In genomic region chr2:26963923-26964723, GRCm38 (mm10) we compare ENCODE assay signal across 8 mouse cellular contexts. TPM values are rescaled to one million over a fixed set of nuclear protein-coding genes. Genes with fewer than 3 reads are reported as not detected.
DNase-seq lines count a peak whose midpoint lies in the region; ATAC-seq and TF ChIP-seq lines count a peak whose summit lies in the region.

Rexo4 (minus strand) TSS chr2:26964386.

- H3K27ac ChIP-seq in bone marrow, adult 2 months (ENCODE audit: control insufficient read depth, insufficient read depth, low read depth, low read length, poor library complexity): peak within 1 kb of the TSS; percentile 92
- H3K27ac ChIP-seq in embryonic facial prominence, embryonic 15.5 days (replicated peaks): peak within 1 kb of the TSS; percentile 99
- H3K27ac ChIP-seq in kidney, embryonic 14.5 days (ENCODE audit: low read depth, low read length): peak within 1 kb of the TSS; percentile 98
- H3K27ac ChIP-seq in limb, embryonic 15.5 days: peak within 1 kb of the TSS; percentile 99

- under 1% methylated on average over 50 of the region's 50 CpGs for WGBS in bone marrow, adult 2 months
- WGBS in embryonic facial prominence, embryonic 15.5 days: under 1% methylated on average over 50 of the region's 50 CpGs
- under 1% methylated on average over 50 of the region's 50 CpGs for WGBS in kidney, embryonic 14.5 days
- WGBS in limb, embryonic 15.5 days: under 1% methylated on average over 50 of the region's 50 CpGs

- H3K4me3 ChIP-seq in bone marrow, adult 2 months (replicated peaks; ENCODE audit: control insufficient read depth, low read depth, low read length): peak within 1 kb of the TSS; percentile 73
- H3K4me3 ChIP-seq in embryonic facial prominence, embryonic 15.5 days (replicated peaks): peak within 1 kb of the TSS; percentile 83
- H3K4me3 ChIP-seq in kidney, embryonic 14.5 days (ENCODE audit: low read length): peak within 1 kb of the TSS; percentile 85
- H3K4me3 ChIP-seq in limb, embryonic 15.5 days: peak within 1 kb of the TSS; percentile 83

- peak; percentile 97 for DNase-seq in 416B (ENCODE audit: low read depth)
- DNase-seq in heart, adult 9 months (ENCODE audit: low spot score in 2 of 2): peak; percentile 91 to 93
- peak; percentile 80 to 90 for DNase-seq in monocyte, adult 2 months (ENCODE audit: low read depth in 1 of 2, low spot score in 2 of 2)
- DNase-seq in spleen, postnatal 36 days (ENCODE audit: low spot score in 2 of 2): peak; percentile 86 to 89

- no peaks in the 10 kb centered on the region; the same call in 1 of the 2 replicates for H3K4me1 ChIP-seq in bone marrow, adult 2 months (ENCODE audit: control insufficient read depth, insufficient read depth, low read length)
- H3K4me1 ChIP-seq in embryonic facial prominence, embryonic 15.5 days: peaks cover 27% of the 10 kb centered on the region
- peaks cover 10% of the 10 kb centered on the region for H3K4me1 ChIP-seq in kidney, embryonic 14.5 days (ENCODE audit: control insufficient read depth, insufficient read depth, low read length)
- peaks cover 20% of the 10 kb centered on the region for H3K4me1 ChIP-seq in limb, embryonic 15.5 days

- no peak for TF ChIP-seq CTCF in bone marrow, adult 2 months (IDR thresholded peaks at IDR 0.05; ENCODE audit: control insufficient read depth, insufficient read depth, low read length)

- TF ChIP-seq POLR2A in bone marrow, adult 2 months (IDR thresholded peaks at IDR 0.05; ENCODE audit: borderline replicate concordance, control insufficient read depth, low read depth, low read length): peak; percentile 58; the same call in 1 of the 2 replicates

- H3K9ac ChIP-seq in embryonic facial prominence, embryonic 15.5 days: peak within 1 kb of the TSS; percentile 82
- H3K9ac ChIP-seq in kidney, embryonic 14.5 days (ENCODE audit: low read depth, low read length): peak within 1 kb of the TSS; percentile 94
- peak within 1 kb of the TSS; percentile 92 for H3K9ac ChIP-seq in limb, embryonic 15.5 days

- no peaks in the 10 kb centered on the region for H3K9me3 ChIP-seq in embryonic facial prominence, embryonic 15.5 days (replicated peaks)
- H3K9me3 ChIP-seq in kidney, embryonic 14.5 days (ENCODE audit: control insufficient read depth, low read length): no peaks in the 10 kb centered on the region
- H3K9me3 ChIP-seq in limb, embryonic 15.5 days: no peaks in the 10 kb centered on the region

- H3K27me3 ChIP-seq in embryonic facial prominence, embryonic 15.5 days: no peaks in the 10 kb centered on the region
- no peaks in the 10 kb centered on the region for H3K27me3 ChIP-seq in kidney, embryonic 14.5 days (ENCODE audit: control insufficient read depth, insufficient read depth, low read length)
- H3K27me3 ChIP-seq in limb, embryonic 15.5 days: no peaks in the 10 kb centered on the region

- peaks cover 27% of the 10 kb centered on the region for H3K36me3 ChIP-seq in embryonic facial prominence, embryonic 15.5 days
- H3K36me3 ChIP-seq in kidney, embryonic 14.5 days (ENCODE audit: control insufficient read depth, insufficient read depth, low read length): peaks cover 28% of the 10 kb centered on the region
- peaks cover 30% of the 10 kb centered on the region for H3K36me3 ChIP-seq in limb, embryonic 15.5 days

- peak; percentile 94 for ATAC-seq in embryonic facial prominence, embryonic 15.5 days (ENCODE audit: insufficient number of reproducible peaks, low FRiP score, low TSS enrichment, low read depth)
- ATAC-seq in kidney, embryonic 14.5 days (ENCODE audit: low FRiP score, low TSS enrichment): peak; percentile 95
- peak; percentile 94 for ATAC-seq in limb, embryonic 15.5 days (ENCODE audit: insufficient number of reproducible peaks, low FRiP score, low TSS enrichment, low read depth)

- H3K4me2 ChIP-seq in embryonic facial prominence, embryonic 15.5 days (replicated peaks): peak within 1 kb of the TSS; percentile 73
- peak within 1 kb of the TSS; percentile 86 for H3K4me2 ChIP-seq in kidney, embryonic 14.5 days (replicated peaks; ENCODE audit: low read depth, low read length)
- H3K4me2 ChIP-seq in limb, embryonic 15.5 days: peak within 1 kb of the TSS; percentile 78

RNA-seq across cellular contexts. Expression of gene Rexo4, which starts in this region (rescaled TPM):
- 17.7 and 29.5 TPM in 2 replicates for polyA plus RNA-seq in bone marrow, adult 2 months (2011; ENCODE audit: insufficient read depth, insufficient read length, low replicate concordance, missing spikeins)
- 43.2 and 48.6 TPM in 2 replicates for polyA plus RNA-seq in embryonic facial prominence, embryonic 15.5 days (2015; fragmentation: Nextera tagmentation; extraction: Ambion mirVana)
- polyA plus RNA-seq in kidney, embryonic 14.5 days (2014; fragmentation: Nextera tagmentation; extraction: Ambion mirVana): 37.5 and 49.7 TPM in 2 replicates
- polyA plus RNA-seq in limb, embryonic 15.5 days (2015; fragmentation: Nextera tagmentation; extraction: Ambion mirVana): 45.2 and 45.9 TPM in 2 replicates

Comparison
In these comparisons a context has a peak if more than half of its experiments do, and no peak if none do; other contexts are left out.
1. Peak in every context shown above with its lines: DNase-seq, ATAC-seq, H3K4me3 ChIP-seq and H3K27ac ChIP-seq.